Mouse (Mus musculus): ENCODE data around the gene Rab17. TPM values are rescaled to one million over a fixed set of nuclear protein-coding genes. Genes with fewer than 3 reads are reported as not detected.
A peak's percentile ranks its signal among the peaks of the same experiment; 100 is the strongest.

Gene Rab17
- polyA plus RNA-seq, 1 experiment: 1.0 TPM

GRCm38 (mm10) chr1:90939980-90940379, 29.5 kb downstream of the Rab17 start:
- H3K4me3 ChIP-seq (ENCODE audit: low read depth, low read length): no peak overlapping the region
- H3K4me1 ChIP-seq (ENCODE audit: control insufficient read depth, insufficient read depth, low read length): no peaks in the 10 kb centered on the region
- H3K9me3 ChIP-seq (replicated peaks; ENCODE audit: control insufficient read depth, insufficient read depth, low read length, poor library complexity, severe bottlenecking): no peaks in the 10 kb centered on the region
- H3K27ac ChIP-seq (ENCODE audit: insufficient read depth, low read length): no peak overlapping the region
- TF ChIP-seq POLR2A (IDR thresholded peaks at IDR 0.05; ENCODE audit: insufficient read depth, low read length) (no peak), CTCF (IDR thresholded peaks at IDR 0.05; ENCODE audit: low read depth, low read length) (no peak), EP300 (IDR thresholded peaks at IDR 0.05; ENCODE audit: insufficient read depth, low read depth, low read length) (no peak)
- H3K36me3 ChIP-seq (ENCODE audit: control insufficient read depth, insufficient read depth, low read length, poor library complexity, severe bottlenecking): no peaks in the 10 kb centered on the region
- H3K27me3 ChIP-seq (ENCODE audit: control insufficient read depth, insufficient read depth, low read length, poor library complexity, severe bottlenecking): no peaks in the 10 kb centered on the region
- no peak overlapping the region for H3K9ac ChIP-seq (ENCODE audit: low read depth, poor library complexity, severe bottlenecking)

GRCm38 (mm10) chr1:90936990-90937389, 32.5 kb downstream of the Rab17 start:
- Histone ChIP-seq H3K4me3 (ENCODE audit: low read depth, low read length) (no peak overlapping the region), H3K36me3 (ENCODE audit: control insufficient read depth, insufficient read depth, low read length, poor library complexity, severe bottlenecking) (no peaks in the 10 kb centered on the region), H3K9me3 (replicated peaks; ENCODE audit: control insufficient read depth, insufficient read depth, low read length, poor library complexity, severe bottlenecking) (no peaks in the 10 kb centered on the region), H3K9ac (ENCODE audit: low read depth, poor library complexity, severe bottlenecking) (no peak overlapping the region), H3K27ac (ENCODE audit: insufficient read depth, low read length) (no peak overlapping the region), H3K27me3 (ENCODE audit: control insufficient read depth, insufficient read depth, low read length, poor library complexity, severe bottlenecking) (no peaks in the 10 kb centered on the region), H3K4me1 (ENCODE audit: control insufficient read depth, insufficient read depth, low read length) (no peaks in the 10 kb centered on the region)
- TF ChIP-seq CTCF (IDR thresholded peaks at IDR 0.05; ENCODE audit: low read depth, low read length) (no peak), EP300 (IDR thresholded peaks at IDR 0.05; ENCODE audit: insufficient read depth, low read depth, low read length) (no peak)

GRCm38 (mm10) chr1:90933001-90933400, 36.5 kb downstream of the Rab17 start:
- no peak overlapping the region for H3K27ac ChIP-seq (ENCODE audit: insufficient read depth, low read length)
- no peaks in the 10 kb centered on the region for H3K9me3 ChIP-seq (replicated peaks; ENCODE audit: control insufficient read depth, insufficient read depth, low read length, poor library complexity, severe bottlenecking)
- H3K9ac ChIP-seq (ENCODE audit: low read depth, poor library complexity, severe bottlenecking): no peak overlapping the region
- TF ChIP-seq CTCF (IDR thresholded peaks at IDR 0.05; ENCODE audit: low read depth, low read length) (no peak), EP300 (IDR thresholded peaks at IDR 0.05; ENCODE audit: insufficient read depth, low read depth, low read length) (no peak), POLR2A (IDR thresholded peaks at IDR 0.05; ENCODE audit: insufficient read depth, low read length) (no peak)
- H3K4me3 ChIP-seq (ENCODE audit: low read depth, low read length): no peak overlapping the region
- no peaks in the 10 kb centered on the region for H3K36me3 ChIP-seq (ENCODE audit: control insufficient read depth, insufficient read depth, low read length, poor library complexity, severe bottlenecking)
- no peaks in the 10 kb centered on the region for H3K4me1 ChIP-seq (ENCODE audit: control insufficient read depth, insufficient read depth, low read length)
- no peaks in the 10 kb centered on the region for H3K27me3 ChIP-seq (ENCODE audit: control insufficient read depth, insufficient read depth, low read length, poor library complexity, severe bottlenecking)

GRCm38 (mm10) chr1:90928575-90928934, 40.9 kb downstream of the Rab17 start:
- H3K27me3 ChIP-seq (ENCODE audit: control insufficient read depth, insufficient read depth, low read length, poor library complexity, severe bottlenecking): no peaks in the 10 kb centered on the region
- TF ChIP-seq POLR2A (IDR thresholded peaks at IDR 0.05; ENCODE audit: insufficient read depth, low read length): no peak
- TF ChIP-seq CTCF (IDR thresholded peaks at IDR 0.05; ENCODE audit: low read depth, low read length): peak; percentile 54
- no peaks in the 10 kb centered on the region for H3K4me1 ChIP-seq (ENCODE audit: control insufficient read depth, insufficient read depth, low read length)
- no peaks in the 10 kb centered on the region for H3K9me3 ChIP-seq (replicated peaks; ENCODE audit: control insufficient read depth, insufficient read depth, low read length, poor library complexity, severe bottlenecking)
- no peak overlapping the region for H3K9ac ChIP-seq (ENCODE audit: low read depth, poor library complexity, severe bottlenecking)
- no peak overlapping the region for H3K27ac ChIP-seq (ENCODE audit: insufficient read depth, low read length)
- H3K36me3 ChIP-seq (ENCODE audit: control insufficient read depth, insufficient read depth, low read length, poor library complexity, severe bottlenecking): no peaks in the 10 kb centered on the region
- peak overlapping the region; percentile 43 for H3K4me3 ChIP-seq (ENCODE audit: low read depth, low read length)

- Histone ChIP-seq H3K27ac (ENCODE audit: insufficient read depth, low read length) (no peak overlapping the region), H3K4me3 (ENCODE audit: low read depth, low read length) (peak overlapping the region; percentile 43), H3K27me3 (ENCODE audit: control insufficient read depth, insufficient read depth, low read length, poor library complexity, severe bottlenecking) (no peaks in the 10 kb centered on the region), H3K36me3 (ENCODE audit: control insufficient read depth, insufficient read depth, low read length, poor library complexity, severe bottlenecking) (no peaks in the 10 kb centered on the region), H3K9ac (ENCODE audit: low read depth, poor library complexity, severe bottlenecking) (no peak overlapping the region), H3K4me1 (ENCODE audit: control insufficient read depth, insufficient read depth, low read length) (no peaks in the 10 kb centered on the region), H3K9me3 (replicated peaks; ENCODE audit: control insufficient read depth, insufficient read depth, low read length, poor library complexity, severe bottlenecking) (no peaks in the 10 kb centered on the region)
- no peak for TF ChIP-seq POLR2A (IDR thresholded peaks at IDR 0.05; ENCODE audit: insufficient read depth, low read length)
Observed at GRCm38 (mm10) chr1:90927929-90928574, 41.4 kb downstream of the Rab17 start.

GRCm38 (mm10) chr1:90927308-90927707, 42.2 kb downstream of the Rab17 start:
- H3K4me3 ChIP-seq (ENCODE audit: low read depth, low read length): no peak overlapping the region
- TF ChIP-seq POLR2A (IDR thresholded peaks at IDR 0.05; ENCODE audit: insufficient read depth, low read length): no peak
- TF ChIP-seq CTCF (IDR thresholded peaks at IDR 0.05; ENCODE audit: low read depth, low read length): no peak
- TF ChIP-seq EP300 (IDR thresholded peaks at IDR 0.05; ENCODE audit: insufficient read depth, low read depth, low read length): no peak
- no peaks in the 10 kb centered on the region for H3K9me3 ChIP-seq (replicated peaks; ENCODE audit: control insufficient read depth, insufficient read depth, low read length, poor library complexity, severe bottlenecking)
- no peaks in the 10 kb centered on the region for H3K36me3 ChIP-seq (ENCODE audit: control insufficient read depth, insufficient read depth, low read length, poor library complexity, severe bottlenecking)
- H3K9ac ChIP-seq (ENCODE audit: low read depth, poor library complexity, severe bottlenecking): no peak overlapping the region
- no peaks in the 10 kb centered on the region for H3K4me1 ChIP-seq (ENCODE audit: control insufficient read depth, insufficient read depth, low read length)
- no peaks in the 10 kb centered on the region for H3K27me3 ChIP-seq (ENCODE audit: control insufficient read depth, insufficient read depth, low read length, poor library complexity, severe bottlenecking)
- H3K27ac ChIP-seq (ENCODE audit: insufficient read depth, low read length): no peak overlapping the region
